Mouse (Mus musculus): Measurements from ENCODE around the gene Olfr1404. TPM values are rescaled to one million over a fixed set of nuclear protein-coding genes. Genes with fewer than 3 reads are reported as not detected.
"Not testable (repeated sequence)": the region's sequence is repeated elsewhere in the genome, so short reads cannot be mapped to it uniquely, and the experiment has no call there.

Olfr1404 gene
- not detected for total RNA-seq (2021)
- long read RNA-seq, experiment 1, result 0 reads
- long read RNA-seq, experiment 2, result 0 reads

GRCm38 (mm10) chr1:173212092-173212491 lies at the start of gene Olfr1404:
TSS of gene Olfr1404 (plus strand) at chr1:173212392.
- intact Hi-C loops (cut with DNase I), result no loop called here
- TF ChIP-seq CTCF (IDR thresholded peaks at IDR 0.05), result no peak
- no peak for DNase-seq
- Histone ChIP-seq H3K27ac (no peak within 1 kb of the TSS), H3K4me3 (no peak within 1 kb of the TSS)

- no peak for TF ChIP-seq CTCF (IDR thresholded peaks at IDR 0.05)
- no peak overlapping the region for H3K4me3 ChIP-seq
- intact Hi-C loops (cut with DNase I), result no loop called here
- no peak for DNase-seq
- no peak overlapping the region for H3K27ac ChIP-seq
These were observed 37.9 kb upstream of the Olfr1404 start for GRCm38 (mm10) chr1:173174154-173174842.

GRCm38 (mm10) chr1:173190540-173190939 lies 21.7 kb upstream of the Olfr1404 start, which contains the start of gene Olfr1406:
TSS of gene Olfr1406 (minus strand) at chr1:173190640.
- Histone ChIP-seq H3K4me3 (no peak within 1 kb of the TSS), H3K27ac (no peak within 1 kb of the TSS)
- intact Hi-C loops (cut with DNase I), result no loop called here
- DNase-seq, result no peak
- TF ChIP-seq CTCF (IDR thresholded peaks at IDR 0.05), result no peak

- no peak overlapping the region for H3K27ac ChIP-seq
- no peak for TF ChIP-seq CTCF (IDR thresholded peaks at IDR 0.05)
- no peak overlapping the region for H3K4me3 ChIP-seq
These were observed 20.1 kb upstream of the Olfr1404 start for GRCm38 (mm10) chr1:173192059-173192458.

GRCm38 (mm10) chr1:173196359-173196758 lies 15.8 kb upstream of the Olfr1404 start:
- DNase-seq, result no peak
- Histone ChIP-seq H3K4me3 (no peak overlapping the region), H3K27ac (no peak overlapping the region)
- intact Hi-C loops (cut with DNase I), result no loop called here
- no peak for TF ChIP-seq CTCF (IDR thresholded peaks at IDR 0.05)

More at GRCm38 (mm10) chr1:173192059-173192458, 20.1 kb upstream of the Olfr1404 start:
- intact Hi-C loops (cut with DNase I), result no loop called here
- no peak for DNase-seq

- no peak within 1 kb of the TSS for H3K27ac ChIP-seq
- H3K4me3 ChIP-seq, result no peak within 1 kb of the TSS
- intact Hi-C loops (cut with DNase I), result no loop called here
- TF ChIP-seq CTCF (IDR thresholded peaks at IDR 0.05), result no peak
- no peak for DNase-seq
These were observed 14.7 kb upstream of the Olfr1404 start, which contains the start of gene Olfr218 for GRCm38 (mm10) chr1:173197508-173197907. TSS of gene Olfr218 (plus strand) at chr1:173197808.

- H3K27ac ChIP-seq, result no peak overlapping the region
- intact Hi-C loops (cut with DNase I), result no loop called here
These were observed 4.3 kb downstream of the Olfr1404 start for GRCm38 (mm10) chr1:173216481-173216880.

GRCm38 (mm10) chr1:173227081-173227480 lies 14.9 kb downstream of the Olfr1404 start, which contains the start of gene Fcer1a:
TSS of gene Fcer1a (minus strand) at chr1:173227214.
- intact Hi-C loops (cut with DNase I), result no loop called here
- DNase-seq, result no peak
- no peak within 1 kb of the TSS for H3K4me3 ChIP-seq
- H3K27ac ChIP-seq, result no peak within 1 kb of the TSS
- no peak for TF ChIP-seq CTCF (IDR thresholded peaks at IDR 0.05)

More at GRCm38 (mm10) chr1:173216481-173216880, 4.3 kb downstream of the Olfr1404 start:
- DNase-seq, result no peak
- no peak overlapping the region for H3K4me3 ChIP-seq
- no peak for TF ChIP-seq CTCF (IDR thresholded peaks at IDR 0.05)

GRCm38 (mm10) chr1:173237004-173237403 lies 24.8 kb downstream of the Olfr1404 start:
- H3K27ac ChIP-seq; DNase-seq; intact Hi-C loops (cut with DNase I); H3K4me3 ChIP-seq: not testable (repeated sequence)

GRCm38 (mm10) chr1:173249888-173250287 lies 37.7 kb downstream of the Olfr1404 start:
- H3K27ac ChIP-seq, result no peak overlapping the region
- H3K4me3 ChIP-seq, result no peak overlapping the region
- TF ChIP-seq CTCF (IDR thresholded peaks at IDR 0.05), result no peak
- no peak for DNase-seq
- intact Hi-C loops (cut with DNase I), result no loop called here

- no peak for DNase-seq
- intact Hi-C loops (cut with DNase I), result no loop called here
These were observed 53.5 kb downstream of the Olfr1404 start, which contains the start of gene Olfr418 for GRCm38 (mm10) chr1:173265701-173266100. TSS of gene Olfr418 (plus strand) at chr1:173266001.

More at GRCm38 (mm10) chr1:173265701-173266100, 53.5 kb downstream of the Olfr1404 start, which contains the start of gene Olfr418:
- Histone ChIP-seq H3K27ac (no peak within 1 kb of the TSS), H3K4me3 (no peak within 1 kb of the TSS)
- TF ChIP-seq CTCF (IDR thresholded peaks at IDR 0.05), result no peak

Other genes starting within 250 kb of the Olfr1404 start
- gene Olfr1408, start 75.0 kb upstream of the Olfr1404 start, total RNA-seq (2021), result not detected
- gene Olfr1406, start 21.8 kb upstream of the Olfr1404 start, total RNA-seq (2021), result not detected
- gene Olfr218, start 14.6 kb upstream of the Olfr1404 start, total RNA-seq (2021), result not detected
- gene Fcer1a, start 14.8 kb downstream of the Olfr1404 start, total RNA-seq (2021), result under 1 TPM in 1 of 2 experiments, not detected in 1; 0.31 TPM
- not detected for gene Olfr418, start 53.6 kb downstream of the Olfr1404 start, total RNA-seq (2021)
- not detected for gene Mptx2, start 65.4 kb downstream of the Olfr1404 start, total RNA-seq (2021)
- 1 to 10 TPM; 2.5 to 3.0 TPM for gene Ackr1, start 121.4 kb downstream of the Olfr1404 start, total RNA-seq (2021)
- gene Aim2, start 138.5 kb downstream of the Olfr1404 start, total RNA-seq (2021), result under 1 TPM; 0.11 to 0.28 TPM
- 10 to 100 TPM in 1 of 2 experiments, 1 to 10 TPM in 1; 7.2 to 12.2 TPM for gene Cadm3, start 155.3 kb downstream of the Olfr1404 start, total RNA-seq (2021)